Mouse (Mus musculus): ENCODE data around the gene Dennd1c. TPM values are rescaled to one million over a fixed set of nuclear protein-coding genes. Genes with fewer than 3 reads are reported as not detected.

Dennd1c gene
- polyA plus RNA-seq (2015; fragmentation: Nextera tagmentation; extraction: Ambion mirVana), result 0.86 and 2.1 TPM in 2 replicates

DNA sequence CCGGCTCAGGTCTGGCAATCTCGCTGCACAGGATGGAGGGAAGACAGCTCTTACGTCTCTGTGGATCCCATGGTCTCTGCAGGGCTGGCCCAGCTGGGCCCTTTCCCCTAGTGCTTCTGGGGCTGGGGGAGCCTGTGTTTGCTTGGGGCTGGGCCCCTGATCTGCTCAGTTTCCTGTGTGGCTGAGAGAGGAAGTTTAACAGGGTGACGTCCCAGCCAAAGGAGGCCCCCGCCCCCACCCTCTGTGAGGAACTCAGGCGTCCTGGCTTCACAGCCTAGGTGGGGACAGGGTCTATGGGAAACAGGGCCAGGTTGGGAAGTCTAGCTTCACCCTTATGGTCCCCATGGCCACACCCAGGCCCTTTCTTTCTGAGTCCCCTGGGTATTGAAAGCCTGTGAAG, at the start of gene Dennd1c:
TSS of gene Dennd1c (minus strand) at position 179 of the 400 bp plus-strand sequence.

DNA sequence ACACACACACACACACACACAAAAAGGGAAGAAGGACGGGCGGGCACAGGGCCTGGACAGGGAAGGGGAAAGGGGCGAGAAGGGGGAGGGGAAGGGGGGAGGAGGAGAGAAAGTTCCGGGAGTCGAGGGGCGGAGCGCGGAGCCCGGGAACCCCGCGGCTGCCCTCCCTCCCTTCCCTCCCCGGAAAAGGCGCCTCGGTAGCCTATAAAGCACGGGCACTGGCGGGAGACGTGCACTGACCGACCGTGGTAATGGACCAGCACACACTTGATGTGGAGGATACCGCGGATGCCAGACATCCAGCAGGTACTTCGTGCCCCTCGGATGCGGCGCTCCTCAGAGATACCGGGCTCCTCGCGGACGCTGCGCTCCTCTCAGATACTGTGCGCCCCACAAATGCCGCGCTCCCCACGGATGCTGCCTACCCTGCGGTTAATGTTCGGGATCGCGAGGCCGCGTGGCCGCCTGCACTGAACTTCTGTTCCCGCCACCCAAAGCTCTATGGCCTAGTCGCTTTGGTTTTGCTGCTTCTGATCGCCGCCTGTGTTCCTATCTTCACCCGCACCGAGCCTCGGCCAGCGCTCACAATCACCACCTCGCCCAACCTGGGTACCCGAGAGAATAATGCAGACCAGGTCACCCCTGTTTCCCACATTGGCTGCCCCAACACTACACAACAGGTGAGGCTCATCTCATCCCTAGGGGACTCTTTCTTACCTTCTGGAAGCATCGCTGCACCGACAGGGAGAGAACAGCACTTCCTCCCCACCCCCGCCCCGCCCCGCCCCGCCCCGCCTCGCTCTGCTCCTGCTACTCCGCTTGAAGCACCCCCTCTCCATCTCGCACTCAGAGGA, 27.1 kb upstream of the Dennd1c start, which contains the start of gene Tnfsf9:
TSS of gene Tnfsf9 (plus strand) at position 145 of the 854 bp plus-strand sequence.

GRCm38 (mm10) chr17:57087049-57087832, 8.9 kb upstream of the Dennd1c start, which contains the start of gene Tubb4a:
TSS of gene Tubb4a (minus strand) at chr17:57087782.

GRCm38 (mm10) chr17:57059486-57059977, 18.8 kb downstream of the Dennd1c start, which contains the start of gene Slc25a23:
TSS of gene Slc25a23 (minus strand) at chr17:57059863.

DNA sequence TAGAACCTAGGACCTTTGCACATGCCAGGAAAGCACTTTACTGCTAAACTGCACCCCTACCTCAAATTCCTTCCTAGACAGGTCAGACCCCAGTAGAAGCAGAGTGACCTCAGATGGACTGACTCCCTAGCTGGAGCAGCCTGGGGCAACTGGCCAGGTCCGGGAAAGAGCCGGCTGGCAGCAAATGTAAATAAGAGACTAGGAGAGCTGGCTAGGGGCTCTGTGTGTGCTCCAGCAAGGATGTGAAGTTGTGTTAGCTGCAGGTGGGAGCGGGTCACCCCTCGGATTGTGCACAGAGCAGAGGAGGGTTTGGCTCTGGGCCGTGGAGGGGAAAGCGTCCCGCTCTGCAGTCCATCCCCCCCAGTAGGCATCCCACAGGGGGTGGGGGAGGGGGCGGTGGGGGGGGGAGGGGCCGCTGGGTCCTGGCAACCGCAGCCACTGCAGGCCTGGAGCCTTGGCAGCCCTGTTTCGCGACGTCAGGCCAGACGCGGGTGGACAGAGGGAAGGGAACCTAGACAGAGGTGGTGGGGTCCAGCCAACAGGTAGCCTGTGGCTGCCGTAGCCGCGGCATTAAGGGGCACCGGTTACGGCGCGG, 19.3 kb downstream of the Dennd1c start, which contains the start of gene Crb3:
TSS of gene Crb3 (plus strand) at position 215 of the 595 bp plus-strand sequence.

DNA sequence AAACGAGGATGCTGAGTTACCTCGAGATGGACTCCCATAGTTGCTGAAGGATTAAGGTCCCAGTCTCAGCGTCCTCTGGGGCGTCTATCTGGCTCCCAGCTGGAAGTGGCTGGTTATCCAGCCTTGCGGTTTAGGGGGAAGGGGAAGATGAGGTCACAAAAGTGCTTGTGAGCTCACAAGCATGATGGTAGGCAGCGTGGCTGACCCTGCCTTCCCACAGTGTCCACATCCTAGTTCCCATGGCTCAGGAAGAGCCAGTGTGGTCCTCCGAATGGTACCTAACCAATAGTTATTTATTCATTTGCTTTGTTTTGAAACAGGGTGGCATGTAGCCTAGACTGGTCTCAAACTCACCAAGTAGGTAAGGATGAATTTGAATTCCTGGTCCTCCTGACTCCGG, 36.8 kb downstream of the Dennd1c start, which contains the start of gene Slc25a41:
TSS of gene Slc25a41 (minus strand) at position 101 of the 400 bp plus-strand sequence.

GRCm38 (mm10) chr17:57030931-57031660, 47.2 kb downstream of the Dennd1c start, which contains the start of gene Khsrp:
TSS of gene Khsrp (minus strand) at chr17:57031522.

Other genes with a start within 250 kb of the Dennd1c start
- 2.9 and 3.1 TPM in 2 replicates for gene Rfx2, start 247.5 kb downstream of the Dennd1c start, polyA plus RNA-seq (2015; fragmentation: Nextera tagmentation; extraction: Ambion mirVana)
- gene Acsbg2, start 204.1 kb downstream of the Dennd1c start, polyA plus RNA-seq (2015; fragmentation: Nextera tagmentation; extraction: Ambion mirVana), result not detected in 2 replicates
- gene 1700061G19Rik, start 203.0 kb downstream of the Dennd1c start, polyA plus RNA-seq (2015; fragmentation: Nextera tagmentation; extraction: Ambion mirVana), result 0.06 and 0.13 TPM in 2 replicates
- 9.3 and 10.1 TPM in 2 replicates for gene Mllt1, start 143.1 kb downstream of the Dennd1c start, polyA plus RNA-seq (2015; fragmentation: Nextera tagmentation; extraction: Ambion mirVana)
- 1.7 TPM in 1 of 2 replicates, not detected in the other for gene Acer1, start 96.4 kb downstream of the Dennd1c start, polyA plus RNA-seq (2015; fragmentation: Nextera tagmentation; extraction: Ambion mirVana)
- 83.9 and 87.2 TPM in 2 replicates for gene Clpp, start 88.2 kb downstream of the Dennd1c start, polyA plus RNA-seq (2015; fragmentation: Nextera tagmentation; extraction: Ambion mirVana)
- 45.7 and 47.9 TPM in 2 replicates for gene Alkbh7, start 81.2 kb downstream of the Dennd1c start, polyA plus RNA-seq (2015; fragmentation: Nextera tagmentation; extraction: Ambion mirVana)
- 0.41 and 0.46 TPM in 2 replicates for gene Pspn, start 78.5 kb downstream of the Dennd1c start, polyA plus RNA-seq (2015; fragmentation: Nextera tagmentation; extraction: Ambion mirVana)
- gene Gtf2f1, start 67.2 kb downstream of the Dennd1c start, polyA plus RNA-seq (2015; fragmentation: Nextera tagmentation; extraction: Ambion mirVana), result 28.6 and 38.6 TPM in 2 replicates
- 0.28 and 0.33 TPM in 2 replicates for gene Gm17949, start 67.0 kb downstream of the Dennd1c start, polyA plus RNA-seq (2015; fragmentation: Nextera tagmentation; extraction: Ambion mirVana)
- 13.9 and 15.7 TPM in 2 replicates for gene Khsrp, start 47.0 kb downstream of the Dennd1c start, polyA plus RNA-seq (2015; fragmentation: Nextera tagmentation; extraction: Ambion mirVana)
- not detected in 2 replicates for gene Slc25a41, start 36.9 kb downstream of the Dennd1c start, polyA plus RNA-seq (2015; fragmentation: Nextera tagmentation; extraction: Ambion mirVana)
- gene Crb3, start 19.4 kb downstream of the Dennd1c start, polyA plus RNA-seq (2015; fragmentation: Nextera tagmentation; extraction: Ambion mirVana), result 0.68 and 1.1 TPM in 2 replicates
- 4.2 and 5.2 TPM in 2 replicates for gene Slc25a23, start 18.7 kb downstream of the Dennd1c start, polyA plus RNA-seq (2015; fragmentation: Nextera tagmentation; extraction: Ambion mirVana)
- 2.0 and 3.6 TPM in 2 replicates for gene Tubb4a, start 9.3 kb upstream of the Dennd1c start, polyA plus RNA-seq (2015; fragmentation: Nextera tagmentation; extraction: Ambion mirVana)
- gene Tnfsf9, start 26.8 kb upstream of the Dennd1c start, polyA plus RNA-seq (2015; fragmentation: Nextera tagmentation; extraction: Ambion mirVana), result 1.1 and 1.5 TPM in 2 replicates
- not detected in 2 replicates for gene Cd70, start 71.3 kb upstream of the Dennd1c start, polyA plus RNA-seq (2015; fragmentation: Nextera tagmentation; extraction: Ambion mirVana)
- 0.13 TPM in 1 of 2 replicates, not detected in the other for gene Tnfsf14, start 115.7 kb upstream of the Dennd1c start, polyA plus RNA-seq (2015; fragmentation: Nextera tagmentation; extraction: Ambion mirVana)
- 4.3 and 53.1 TPM in 2 replicates for gene C3, start 149.6 kb upstream of the Dennd1c start, polyA plus RNA-seq (2015; fragmentation: Nextera tagmentation; extraction: Ambion mirVana)
- 25.9 and 31.3 TPM in 2 replicates for gene Gpr108, start 169.9 kb upstream of the Dennd1c start, polyA plus RNA-seq (2015; fragmentation: Nextera tagmentation; extraction: Ambion mirVana)
- gene Trip10, start 170.9 kb upstream of the Dennd1c start, polyA plus RNA-seq (2015; fragmentation: Nextera tagmentation; extraction: Ambion mirVana), result 41.2 and 47.7 TPM in 2 replicates
- 1.5 and 1.9 TPM in 2 replicates for gene Vav1, start 200.6 kb upstream of the Dennd1c start, polyA plus RNA-seq (2015; fragmentation: Nextera tagmentation; extraction: Ambion mirVana)

All from skeletal muscle tissue, postnatal 0 days (tissue).